Mouse (Mus musculus) megakaryocyte, embryonic 14.5 days (primary cell): Measurements from ENCODE around the gene Ndufb2.

Source experiments
- FLI1 ChIP-seq: IDR thresholded peaks from 2 replicates; pipeline ENCODE4 v1.6.1; 2012; ENCODE audit warnings: low read length, inconsistent platforms, mixed read lengths
- GATA1 ChIP-seq: IDR thresholded peaks from 3 replicates; pipeline ENCODE4 v1.6.1; 2012; ENCODE audit warnings: mixed read lengths, low read length, inconsistent platforms, borderline replicate concordance

DNA sequence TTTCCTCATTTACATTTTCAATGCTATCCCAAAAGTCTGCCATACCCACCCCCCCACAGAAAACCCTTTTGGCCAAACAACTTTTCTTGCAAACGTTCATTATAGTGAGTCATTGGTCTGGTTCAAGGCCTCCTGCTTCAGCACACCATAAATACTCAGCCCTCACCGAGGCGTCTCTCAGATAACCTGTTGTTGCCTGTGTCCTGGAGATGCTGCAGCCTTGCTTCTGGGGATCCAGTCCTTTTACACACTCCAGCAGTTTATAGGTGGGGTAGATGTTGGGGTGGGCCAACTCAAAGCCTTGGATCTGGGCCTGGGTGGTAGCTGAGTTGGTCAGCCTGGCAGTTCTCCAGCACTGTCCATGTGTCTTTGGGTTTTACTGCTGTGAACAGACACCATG is 21.9 kb upstream of the Ndufb2 start:
- no peak for TF ChIP-seq GATA1
- TF ChIP-seq FLI1, result no peak
